Mouse (Mus musculus) forebrain, embryonic 16.5 days (tissue): Measurements from ENCODE around the gene Git2. TPM values are rescaled to one million over a fixed set of nuclear protein-coding genes. Genes with fewer than 3 reads are reported as not detected.

Experiments
- ATAC-seq: fragments of 200-750 bp; cut with Nextera tagmentation; 2 replicates; pipeline ENCODE4 v1.8.0; 2017; ENCODE audit warnings: mild to moderate bottlenecking, moderate library complexity
- H3K27ac ChIP-seq: fragments of 300-500 bp; sonication (generic); 2 replicates; pipeline ENCODE4 v1.5.1; 2014; ENCODE audit warnings: low read length, control low read depth
- H3K27me3 ChIP-seq: fragments of 300-500 bp; sonication (generic); replicated peaks from 2 replicates; pipeline ENCODE4 v1.6.1; 2014; ENCODE audit warnings: low read length; ENCODE audit not compliant: control insufficient read depth, insufficient read depth
- H3K36me3 ChIP-seq: fragments of 300-500 bp; sonication (generic); 2 replicates; pipeline ENCODE4 v1.6.1; 2014; ENCODE audit not compliant: control insufficient read depth, insufficient read depth
- H3K4me1 ChIP-seq: fragments of 300-500 bp; sonication (generic); replicated peaks from 2 replicates; pipeline ENCODE4 v1.6.1; 2014; ENCODE audit warnings: low read length; ENCODE audit not compliant: control insufficient read depth, insufficient read depth
- H3K4me2 ChIP-seq: fragments of 300-500 bp; sonication (generic); 2 replicates; pipeline ENCODE4 v1.6.1; 2014; ENCODE audit warnings: mild to moderate bottlenecking, low read length, control low read depth
- H3K4me3 ChIP-seq: fragments of 300-500 bp; sonication (generic); replicated peaks from 2 replicates; pipeline ENCODE4 v1.5.1; 2014; ENCODE audit warnings: mild to moderate bottlenecking, low read length, control low read depth
- H3K9ac ChIP-seq: fragments of 300-500 bp; sonication (generic); replicated peaks from 2 replicates; pipeline ENCODE4 v1.6.1; 2014; ENCODE audit warnings: low read depth, low read length, control low read depth
- H3K9me3 ChIP-seq: fragments of 300-500 bp; sonication (generic); 2 replicates; pipeline ENCODE4 v1.6.1; 2016; ENCODE audit warnings: low read length; ENCODE audit not compliant: control insufficient read depth
- WGBS: fragments of 180-500 bp; shearing (Covaris S2); extraction: QIAGEN DNeasy Blood & Tissue Kit; methylation state at CpG from one replicate; pipeline ENCODE4 v1.1.7; 2014; 5-methylcytosine and 5-hydroxymethylcytosine counted together
- polyA plus RNA-seq: library from polyadenylated mRNA; unstranded; fragments of >200 nt; fragmentation: Nextera tagmentation; extraction: Ambion mirVana; gene quantifications from 2 replicates; pipeline ENCODE4 v1.2.1, GENCODE M21; 2015

Gene Git2
- polyA plus RNA-seq, 1 experiment from 2014 or later, result 58.5 TPM

GRCm38 (mm10) chr5:114738707-114739241, 36.5 kb downstream of the Git2 start:
- no peaks in the 10 kb centered on the region for H3K9me3 ChIP-seq
- H3K27ac ChIP-seq, result no peak overlapping the region
- 85% methylated on average over 12 of the region's 12 CpGs for WGBS
- no peak overlapping the region for H3K9ac ChIP-seq
- H3K4me3 ChIP-seq, result no peak overlapping the region
- H3K36me3 ChIP-seq, result peaks cover 39% of the 10 kb centered on the region
- peaks cover 11% of the 10 kb centered on the region for H3K4me1 ChIP-seq
- no peak for ATAC-seq
- no peak overlapping the region for H3K4me2 ChIP-seq
- H3K27me3 ChIP-seq, result no peaks in the 10 kb centered on the region

- ATAC-seq, result no peak
- Histone ChIP-seq H3K4me2 (no peak overlapping the region), H3K9ac (no peak overlapping the region), H3K9me3 (no peaks in the 10 kb centered on the region), H3K36me3 (peaks cover 41% of the 10 kb centered on the region), H3K27me3 (no peaks in the 10 kb centered on the region), H3K4me1 (no peaks in the 10 kb centered on the region), H3K4me3 (no peak overlapping the region), H3K27ac (no peak overlapping the region)
- 81% methylated on average over 21 of the region's 21 CpGs for WGBS
Measured at GRCm38 (mm10) chr5:114737090-114737887, 38.0 kb downstream of the Git2 start.

- Histone ChIP-seq H3K27ac (no peak overlapping the region), H3K4me1 (no peaks in the 10 kb centered on the region), H3K4me3 (no peak overlapping the region), H3K27me3 (no peaks in the 10 kb centered on the region), H3K36me3 (peaks cover 40% of the 10 kb centered on the region), H3K9ac (no peak overlapping the region), H3K9me3 (no peaks in the 10 kb centered on the region), H3K4me2 (no peak overlapping the region)
- no peak for ATAC-seq
- 94% methylated on average over 15 of the region's 15 CpGs for WGBS
Measured at GRCm38 (mm10) chr5:114733606-114734005, 41.7 kb downstream of the Git2 start.

- H3K4me3 ChIP-seq, result no peak overlapping the region
- H3K27me3 ChIP-seq, result no peaks in the 10 kb centered on the region
- H3K9me3 ChIP-seq, result no peaks in the 10 kb centered on the region
- H3K36me3 ChIP-seq, result peaks cover 31% of the 10 kb centered on the region
- H3K9ac ChIP-seq, result no peak overlapping the region
- no peak overlapping the region for H3K27ac ChIP-seq
- WGBS, result 86% methylated on average over 15 of the region's 15 CpGs
- no peak overlapping the region for H3K4me2 ChIP-seq
- ATAC-seq, result no peak
- no peaks in the 10 kb centered on the region for H3K4me1 ChIP-seq
Measured at GRCm38 (mm10) chr5:114731969-114732368, 43.3 kb downstream of the Git2 start.

- Histone ChIP-seq H3K4me2 (no peak overlapping the region), H3K4me3 (no peak overlapping the region), H3K27ac (no peak overlapping the region), H3K9me3 (no peaks in the 10 kb centered on the region), H3K27me3 (no peaks in the 10 kb centered on the region), H3K4me1 (no peaks in the 10 kb centered on the region), H3K9ac (no peak overlapping the region), H3K36me3 (peaks cover 26% of the 10 kb centered on the region)
- 67% methylated on average over 6 of the region's 6 CpGs for WGBS
- ATAC-seq, result no peak
Measured at GRCm38 (mm10) chr5:114731498-114731897, 43.8 kb downstream of the Git2 start.

- no peak for ATAC-seq
- Histone ChIP-seq H3K27ac (no peak overlapping the region), H3K4me2 (no peak overlapping the region), H3K9me3 (no peaks in the 10 kb centered on the region), H3K27me3 (no peaks in the 10 kb centered on the region), H3K9ac (no peak overlapping the region), H3K36me3 (peaks cover 20% of the 10 kb centered on the region), H3K4me3 (no peak overlapping the region), H3K4me1 (no peaks in the 10 kb centered on the region)
- 84% methylated on average over 10 of the region's 10 CpGs for WGBS
Measured at GRCm38 (mm10) chr5:114730129-114730528, 45.2 kb downstream of the Git2 start.

GRCm38 (mm10) chr5:114728160-114728559, 47.2 kb downstream of the Git2 start:
- WGBS, result 86% methylated on average over 10 of the region's 10 CpGs
- H3K27ac ChIP-seq, result no peak overlapping the region
- H3K4me1 ChIP-seq, result no peaks in the 10 kb centered on the region
- H3K9ac ChIP-seq, result no peak overlapping the region
- H3K9me3 ChIP-seq, result no peaks in the 10 kb centered on the region
- peaks cover 23% of the 10 kb centered on the region for H3K36me3 ChIP-seq
- H3K27me3 ChIP-seq, result no peaks in the 10 kb centered on the region
- no peak overlapping the region for H3K4me2 ChIP-seq
- no peak for ATAC-seq
- H3K4me3 ChIP-seq, result no peak overlapping the region

GRCm38 (mm10) chr5:114722846-114723245, 52.5 kb downstream of the Git2 start:
- H3K27ac ChIP-seq, result no peak overlapping the region
- no peak overlapping the region for H3K9ac ChIP-seq
- H3K4me1 ChIP-seq, result no peaks in the 10 kb centered on the region
- WGBS, result 90% methylated on average over 13 of the region's 13 CpGs
- H3K4me2 ChIP-seq, result no peak overlapping the region
- H3K9me3 ChIP-seq, result no peaks in the 10 kb centered on the region
- H3K27me3 ChIP-seq, result no peaks in the 10 kb centered on the region
- H3K36me3 ChIP-seq, result peaks cover 21% of the 10 kb centered on the region
- no peak overlapping the region for H3K4me3 ChIP-seq
- ATAC-seq, result no peak

- H3K4me2 ChIP-seq, result no peak overlapping the region
- no peaks in the 10 kb centered on the region for H3K4me1 ChIP-seq
- H3K4me3 ChIP-seq, result no peak overlapping the region
- no peaks in the 10 kb centered on the region for H3K9me3 ChIP-seq
- no peak overlapping the region for H3K9ac ChIP-seq
- ATAC-seq, result no peak
- no peaks in the 10 kb centered on the region for H3K27me3 ChIP-seq
- 95% methylated on average over 10 of the region's 10 CpGs for WGBS
- H3K27ac ChIP-seq, result no peak overlapping the region
- peaks cover 21% of the 10 kb centered on the region for H3K36me3 ChIP-seq
Measured at GRCm38 (mm10) chr5:114721969-114722368, 53.3 kb downstream of the Git2 start.
